In genomic region chr16:34080818-34081217, GRCm38 (mm10) we compare ENCODE assay signal across 11 mouse cellular contexts.
DNase-seq lines count a peak whose midpoint lies in the region; ATAC-seq and TF ChIP-seq lines count a peak whose summit lies in the region.
"Had no signal": no experiment of that assay in that cellular context is flagged by ENCODE, and none has a peak within 500 bp of the region (broad histone marks: within the 10 kb centered on the region; RNA-seq: fewer than 3 reads in every experiment).

No protein-coding gene starts in this region.

- peak overlapping the region; percentile 94 for H3K27ac ChIP-seq in heart, embryonic 11.5 days (ENCODE audit: low read depth, low read length)
- H3K27ac ChIP-seq in lung, embryonic 16.5 days (ENCODE audit: low read length), result no peak overlapping the region
- peak overlapping the region; percentile 91 for H3K27ac ChIP-seq in heart, postnatal 0 days (ENCODE audit: low read depth)
- H3K27ac ChIP-seq in stomach, embryonic 14.5 days (ENCODE audit: low read length), result peak overlapping the region; percentile 93
- no peak overlapping the region for H3K27ac ChIP-seq in hindbrain, postnatal 0 days

- no peaks in the 10 kb centered on the region for H3K27me3 ChIP-seq in heart, embryonic 11.5 days (ENCODE audit: control insufficient read depth, insufficient read depth, low read length)
- H3K27me3 ChIP-seq in lung, embryonic 16.5 days (ENCODE audit: control insufficient read depth, insufficient read depth, low read depth, low read length), result no peaks in the 10 kb centered on the region
- H3K27me3 ChIP-seq in heart, postnatal 0 days (ENCODE audit: control insufficient read depth, insufficient read depth, low read length), result no peaks in the 10 kb centered on the region
- no peaks in the 10 kb centered on the region for H3K27me3 ChIP-seq in stomach, embryonic 14.5 days (ENCODE audit: control insufficient read depth, insufficient read depth, low read length)
- H3K27me3 ChIP-seq in hindbrain, postnatal 0 days (ENCODE audit: insufficient read depth, low read length), result no peaks in the 10 kb centered on the region
- H3K27me3 ChIP-seq: liver, embryonic 12.5 days had no signal

- no peaks in the 10 kb centered on the region for H3K36me3 ChIP-seq in heart, embryonic 11.5 days (ENCODE audit: control insufficient read depth, insufficient read depth, low read length)
- H3K36me3 ChIP-seq in lung, embryonic 16.5 days (ENCODE audit: control insufficient read depth, insufficient read depth, low read length), result no peaks in the 10 kb centered on the region
- H3K36me3 ChIP-seq in heart, postnatal 0 days (replicated peaks; ENCODE audit: control insufficient read depth, insufficient read depth, low read length), result no peaks in the 10 kb centered on the region
- H3K36me3 ChIP-seq in stomach, embryonic 14.5 days (ENCODE audit: control insufficient read depth, insufficient read depth, low read length), result no peaks in the 10 kb centered on the region
- H3K36me3 ChIP-seq in hindbrain, postnatal 0 days (ENCODE audit: insufficient read depth, low read length), result no peaks in the 10 kb centered on the region
- H3K36me3 ChIP-seq: liver, embryonic 12.5 days had no signal

- TF ChIP-seq CTCF in heart, postnatal 0 days (IDR thresholded peaks at IDR 0.05; ENCODE audit: low read depth), result no peak
- no peak for TF ChIP-seq CTCF in hindbrain, postnatal 0 days (IDR thresholded peaks at IDR 0.05; ENCODE audit: low read depth)

- TF ChIP-seq EP300 in heart, postnatal 0 days (IDR thresholded peaks at IDR 0.05; ENCODE audit: low read depth), result no peak

- H3K9me3 ChIP-seq in heart, embryonic 11.5 days (replicated peaks; ENCODE audit: control insufficient read depth, low read length), result no peaks in the 10 kb centered on the region
- H3K9me3 ChIP-seq in lung, embryonic 16.5 days (ENCODE audit: control insufficient read depth, low read length), result no peaks in the 10 kb centered on the region
- no peaks in the 10 kb centered on the region for H3K9me3 ChIP-seq in heart, postnatal 0 days (replicated peaks; ENCODE audit: control insufficient read depth, low read length)
- H3K9me3 ChIP-seq in stomach, embryonic 14.5 days (ENCODE audit: control insufficient read depth, low read depth, low read length), result no peaks in the 10 kb centered on the region
- no peaks in the 10 kb centered on the region for H3K9me3 ChIP-seq in hindbrain, postnatal 0 days (ENCODE audit: low read length)
- H3K9me3 ChIP-seq: liver, embryonic 12.5 days had no signal

- peaks cover 57% of the 10 kb centered on the region for H3K4me1 ChIP-seq in heart, embryonic 11.5 days (ENCODE audit: control insufficient read depth, insufficient read depth, low read length)
- H3K4me1 ChIP-seq in lung, embryonic 16.5 days (replicated peaks; ENCODE audit: control insufficient read depth, insufficient read depth, low read length), result peaks cover 21% of the 10 kb centered on the region
- peaks cover 56% of the 10 kb centered on the region for H3K4me1 ChIP-seq in heart, postnatal 0 days (ENCODE audit: control insufficient read depth, insufficient read depth)
- H3K4me1 ChIP-seq in stomach, embryonic 14.5 days (ENCODE audit: control insufficient read depth, insufficient read depth, low read length), result peaks cover 41% of the 10 kb centered on the region
- 0 out of 2 replicates have a peak, but pooled peaks cover 3% of the 10 kb centered on the region for H3K4me1 ChIP-seq in hindbrain, postnatal 0 days (ENCODE audit: insufficient read depth, low read length)

- peak overlapping the region; percentile 1; the same call in 1 of the 2 replicates for H3K4me2 ChIP-seq in heart, embryonic 11.5 days
- no peak overlapping the region for H3K4me2 ChIP-seq in lung, embryonic 16.5 days (ENCODE audit: low read depth, low read length)
- no peak overlapping the region for H3K4me2 ChIP-seq in heart, postnatal 0 days (ENCODE audit: low read depth, low read length)
- no peak overlapping the region for H3K4me2 ChIP-seq in stomach, embryonic 14.5 days (replicated peaks; ENCODE audit: low read depth, low read length)
- H3K4me2 ChIP-seq in hindbrain, postnatal 0 days (ENCODE audit: low read depth, low read length), result no peak overlapping the region
- H3K4me2 ChIP-seq: liver, embryonic 12.5 days had no signal

- DNase-seq in heart, postnatal 36 days, result no peak
- no peak for DNase-seq in lung, postnatal 4 days
- DNase-seq in heart, postnatal 0 days (ENCODE audit: low spot score), result peak; percentile 52
- no peak for DNase-seq in right cerebral cortex, postnatal 10 days (ENCODE audit: low spot score in 2 of 2)
- no peak for DNase-seq in hindbrain, postnatal 0 days (ENCODE audit: low spot score)

- WGBS in heart, embryonic 11.5 days (ENCODE audit: insufficient replicate concordance), result 27% methylated on average over 6 of the region's 6 CpGs
- WGBS in lung, embryonic 16.5 days, result 31% methylated on average over 6 of the region's 6 CpGs
- WGBS in heart, postnatal 0 days, result 25% methylated on average over 6 of the region's 6 CpGs
- WGBS in stomach, embryonic 14.5 days, result 22% methylated on average over 6 of the region's 6 CpGs
- WGBS in hindbrain, postnatal 0 days, result 75% methylated on average over 6 of the region's 6 CpGs

- H3K9ac ChIP-seq in heart, embryonic 11.5 days (ENCODE audit: low read depth, low read length), result peak overlapping the region; percentile 31; the same call in 1 of the 2 replicates
- H3K9ac ChIP-seq in lung, embryonic 16.5 days (ENCODE audit: low read length), result no peak overlapping the region
- no peak overlapping the region for H3K9ac ChIP-seq in heart, postnatal 0 days (replicated peaks; ENCODE audit: low read depth, low read length)
- no peak overlapping the region for H3K9ac ChIP-seq in stomach, embryonic 14.5 days (replicated peaks; ENCODE audit: low read depth, low read length)
- no peak overlapping the region for H3K9ac ChIP-seq in hindbrain, postnatal 0 days (replicated peaks; ENCODE audit: low read length)
- H3K9ac ChIP-seq: liver, embryonic 12.5 days had no signal

- intact Hi-C loops in heart, postnatal 36 days (cut with DNase I), result no loop called here

- no peak for ATAC-seq in heart, embryonic 11.5 days (replicated peaks; ENCODE audit: insufficient number of reproducible peaks, low FRiP score, low TSS enrichment)
- ATAC-seq in lung, embryonic 16.5 days (ENCODE audit: low read depth), result 0 out of 2 replicates have a peak, but pooled peaks have one; percentile 22
- no peak; the same call in 1 of the 2 replicates for ATAC-seq in heart, postnatal 0 days (ENCODE audit: insufficient read depth, low read depth)
- peak; percentile 30; the same call in 1 of the 2 replicates for ATAC-seq in stomach, embryonic 14.5 days (ENCODE audit: insufficient number of reproducible peaks, insufficient read depth, low FRiP score, low read depth)
- ATAC-seq in hindbrain, postnatal 0 days, result no peak
- ATAC-seq: activated CD4-positive, CD25-positive, alpha-beta regulatory T cell, adult 4 months; inflammation-experienced regulatory T-cells, adult 6 months; liver, embryonic 12.5 days had no signal

- H3K4me3 ChIP-seq in heart, embryonic 11.5 days (ENCODE audit: low read depth, low read length), result no peak overlapping the region
- H3K4me3 ChIP-seq in lung, embryonic 16.5 days (ENCODE audit: low read length), result no peak overlapping the region
- H3K4me3 ChIP-seq in heart, postnatal 0 days (ENCODE audit: low read depth, low read length), result no peak overlapping the region
- no peak overlapping the region for H3K4me3 ChIP-seq in stomach, embryonic 14.5 days (ENCODE audit: low read depth, low read length)
- H3K4me3 ChIP-seq in hindbrain, postnatal 0 days (ENCODE audit: low read length), result no peak overlapping the region
- H3K4me3 ChIP-seq: liver, embryonic 12.5 days had no signal

Comparison
In these comparisons a context has a peak if more than half of its experiments do, and no peak if none do; other contexts are left out.
1. ATAC-seq: peak in lung, embryonic 16.5 days (single experiment) and stomach, embryonic 14.5 days (single experiment); none in heart, embryonic 11.5 days (single experiment), heart, postnatal 0 days (single experiment) and hindbrain, postnatal 0 days (single experiment).
2. H3K27ac ChIP-seq: peak in heart, embryonic 11.5 days (single experiment), heart, postnatal 0 days (single experiment) and stomach, embryonic 14.5 days (single experiment); none in lung, embryonic 16.5 days (single experiment) and hindbrain, postnatal 0 days (single experiment).